Mouse (Mus musculus) G1E (cell line): ENCODE data around the gene Gda.

Experiments
- CTCF ChIP-seq: IDR thresholded peaks from 2 replicates; pipeline ENCODE4 v1.5.1; 2012; ENCODE audit warnings: low read depth, low read length, inconsistent platforms, mixed read lengths
- GATA1 ChIP-seq: IDR thresholded peaks from 2 replicates; pipeline ENCODE4 v1.6.1; 2012; ENCODE audit warnings: borderline replicate concordance, low read length, inconsistent platforms, mixed read lengths
- POLR2AphosphoS5 ChIP-seq: IDR thresholded peaks from 2 replicates; pipeline ENCODE4 v1.6.1; 2012; ENCODE audit warnings: low read depth, low read length, inconsistent platforms; ENCODE audit not compliant: insufficient replicate concordance
- TAL1 ChIP-seq: conservative IDR thresholded peaks from 2 replicates; pipeline ENCODE4 v1.6.1; 2012; ENCODE audit warnings: low read depth, low read length, inconsistent platforms, mixed read lengths

GRCm38 (mm10) chr19:21357792-21358191 is 115.5 kb downstream of the Gda start:
- TF ChIP-seq CTCF: no peak
- no peak for TF ChIP-seq TAL1
- TF ChIP-seq POLR2AphosphoS5: no peak
- TF ChIP-seq GATA1: no peak
